Mouse (Mus musculus): ENCODE results near the gene Tff3.

Gene Tff3

DNA sequence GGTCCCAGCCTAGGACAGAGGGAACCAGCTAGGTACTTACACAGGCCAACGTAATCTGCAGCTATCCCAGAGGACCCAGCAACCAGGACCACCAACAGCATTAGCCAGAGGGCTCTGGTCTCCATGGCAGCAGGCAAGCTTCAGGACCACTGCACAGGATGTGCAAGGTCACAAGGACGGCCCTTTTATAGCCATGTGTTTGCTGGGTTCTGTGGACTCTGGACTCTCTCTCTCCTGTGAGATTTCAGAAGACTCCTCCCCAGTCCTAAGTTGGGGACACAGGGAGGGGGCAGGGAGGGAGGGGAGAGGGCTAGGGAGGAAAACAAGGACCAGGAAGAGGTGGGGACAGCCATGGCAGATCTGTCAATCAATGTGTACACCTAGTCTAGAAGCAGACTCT, at the start of gene Tff3:
TSS of gene Tff3 (minus strand) at position 195 of the 400 bp plus-strand sequence.
- no peak for DNase-seq

DNA sequence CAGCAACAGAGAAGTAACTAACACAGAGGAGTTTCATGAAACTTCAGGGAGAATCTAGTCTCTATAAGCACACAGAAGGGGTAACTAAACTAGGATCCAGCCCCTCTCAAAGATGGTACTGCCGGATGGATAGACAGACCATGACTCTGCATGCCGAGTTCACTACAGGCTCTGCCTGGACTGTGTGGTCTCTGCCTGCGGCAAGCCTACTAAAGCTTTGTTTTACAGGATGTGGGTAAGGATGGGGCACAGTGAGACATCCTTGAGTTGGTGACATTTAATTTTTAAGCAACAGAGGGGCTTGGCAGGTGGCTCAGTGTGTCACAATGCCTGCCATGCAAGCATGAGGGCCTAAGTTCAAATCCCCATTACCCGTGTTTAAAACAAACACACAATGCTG, 46.9 kb upstream of the Tff3 start:
- DNase-seq: no peak

DNA sequence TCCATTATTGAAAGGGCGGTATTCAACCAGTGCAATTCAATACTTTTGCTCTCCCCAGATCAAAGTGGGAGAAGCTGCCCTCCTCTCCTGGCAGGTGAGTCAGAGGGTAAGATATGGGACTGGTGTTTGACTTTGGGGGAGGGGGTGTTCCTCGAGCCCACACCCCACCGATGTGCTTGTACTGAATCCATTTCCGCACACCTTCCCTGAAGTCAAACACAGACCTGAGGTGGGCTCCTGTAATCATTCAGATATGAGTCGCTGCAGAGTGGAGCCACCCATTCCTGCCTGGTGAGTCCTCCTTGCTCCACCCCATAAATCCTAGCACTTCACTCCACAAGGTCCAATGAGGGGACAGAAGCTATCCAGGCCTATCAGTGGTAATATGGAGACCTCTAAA, 40.4 kb upstream of the Tff3 start:
- no peak for DNase-seq

DNA sequence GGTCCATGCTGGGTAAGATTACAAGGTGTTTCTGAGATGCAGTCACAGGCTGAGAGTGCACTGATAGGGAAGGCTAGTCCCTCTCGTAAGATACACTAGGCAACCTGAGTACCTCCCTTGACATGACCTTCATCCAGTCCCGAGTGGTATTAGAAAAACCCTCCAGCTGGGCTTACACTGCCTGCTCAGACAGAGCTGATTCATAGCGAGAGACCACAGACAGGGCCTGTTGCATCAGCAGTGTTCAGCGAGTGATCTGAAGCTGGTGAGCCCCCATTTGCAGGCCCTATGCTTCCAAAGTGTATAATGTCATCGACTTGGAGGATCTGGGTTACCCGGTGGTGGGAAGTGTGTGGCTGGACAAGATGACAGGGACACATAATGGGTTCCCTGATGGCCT, 35.7 kb upstream of the Tff3 start, which contains the start of gene Tff1:
TSS of gene Tff1 (minus strand) at position 151 of the 400 bp plus-strand sequence.
- DNase-seq: no peak

DNA sequence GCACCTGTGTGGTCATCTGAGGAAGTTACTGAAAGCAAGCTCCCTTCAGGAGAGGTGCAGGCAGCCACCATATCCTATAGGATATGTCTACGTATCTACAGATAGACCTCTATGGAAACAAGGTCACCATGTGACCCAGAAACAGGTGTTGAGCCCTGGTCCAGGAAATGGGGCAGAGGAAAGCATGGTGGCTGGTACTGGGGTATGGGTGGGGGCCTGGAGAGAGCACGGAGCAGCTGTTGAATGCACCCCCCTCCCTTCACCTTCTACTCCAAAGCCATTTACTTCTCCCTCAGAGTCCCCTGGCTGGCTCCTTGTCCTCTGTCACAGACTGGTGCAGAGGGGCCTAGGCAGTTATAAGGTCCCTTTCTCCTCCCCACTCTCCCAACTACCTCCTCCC, 34.4 kb upstream of the Tff3 start:
- no peak for DNase-seq

DNA sequence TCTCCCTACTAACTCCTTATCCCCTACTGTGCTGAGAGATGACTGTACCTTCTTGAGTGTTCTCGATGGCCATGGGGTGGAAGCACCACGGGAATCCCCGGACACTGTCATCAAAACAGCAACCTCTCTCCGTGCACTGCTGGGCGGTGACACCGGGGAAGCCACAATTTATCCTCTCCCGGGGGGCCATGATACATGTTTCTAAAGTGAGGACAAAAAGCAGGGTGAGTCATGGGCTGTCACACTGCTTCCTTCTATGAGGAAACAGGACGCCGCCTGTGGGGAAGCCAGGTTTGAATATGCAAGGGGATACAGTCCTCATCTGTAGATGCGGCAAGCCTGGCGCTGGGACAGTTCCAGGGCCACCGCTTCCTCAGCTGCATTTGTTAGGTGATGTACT, 33.2 kb upstream of the Tff3 start:
- no peak for DNase-seq

DNA sequence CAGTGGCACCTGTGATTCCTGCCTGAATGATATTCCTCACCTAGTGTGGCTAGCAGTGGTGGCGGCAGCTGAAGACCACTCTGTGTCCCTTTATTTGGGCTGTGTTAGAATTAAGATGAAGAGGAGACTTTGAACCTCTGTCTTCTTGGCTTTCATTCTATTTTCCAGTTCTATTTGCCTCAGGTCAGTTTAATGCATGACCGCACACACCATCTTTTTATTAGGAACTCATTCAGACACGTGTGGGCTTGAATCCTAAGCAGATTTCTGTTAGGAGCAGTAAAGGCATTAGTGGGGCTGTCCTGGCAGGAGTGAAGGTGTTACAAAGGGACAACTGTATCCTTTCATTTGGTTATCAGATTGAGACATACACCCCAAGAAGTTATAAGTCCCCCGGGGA, 30.8 kb upstream of the Tff3 start:
- no peak for DNase-seq

DNA sequence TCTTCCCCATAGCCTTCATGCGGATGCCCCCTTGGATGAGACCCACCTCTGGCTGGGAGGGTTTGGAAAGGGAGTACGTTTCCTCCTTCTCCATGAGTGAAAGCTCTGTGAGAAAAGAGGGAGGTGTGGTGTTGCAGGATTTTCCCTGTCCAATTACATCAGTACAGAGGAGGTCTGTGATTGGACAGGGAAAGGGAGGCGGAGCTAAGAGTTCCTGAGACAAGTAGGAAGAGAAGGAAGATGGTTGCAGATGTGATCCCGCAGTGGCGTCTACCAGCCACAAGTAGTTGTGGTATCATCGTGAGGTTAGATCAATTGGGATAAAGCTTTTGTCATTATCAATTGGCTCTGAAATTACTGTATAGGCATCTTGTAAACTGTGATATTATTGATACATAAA, 28.5 kb upstream of the Tff3 start:
- no peak for DNase-seq

DNA sequence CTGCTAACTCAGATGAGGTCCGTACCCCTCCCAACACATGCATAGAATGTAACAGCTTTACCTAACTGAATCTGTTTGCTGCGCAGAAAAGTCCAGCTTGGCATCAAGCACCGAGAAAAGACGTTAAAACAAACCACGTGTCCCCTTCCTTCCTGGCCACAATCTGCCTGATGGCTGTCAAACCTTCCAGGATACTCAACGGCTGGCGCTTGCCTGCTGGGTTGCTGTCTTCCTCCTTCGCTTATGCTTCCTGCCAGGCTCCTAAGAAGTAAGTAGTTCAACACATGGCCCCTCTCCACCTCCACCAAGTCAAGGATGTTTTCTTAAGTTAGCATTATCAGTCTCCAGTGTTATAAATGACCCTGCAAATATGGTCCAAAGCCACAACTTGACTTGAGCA, 24.3 kb upstream of the Tff3 start:
- DNase-seq: no peak

DNA sequence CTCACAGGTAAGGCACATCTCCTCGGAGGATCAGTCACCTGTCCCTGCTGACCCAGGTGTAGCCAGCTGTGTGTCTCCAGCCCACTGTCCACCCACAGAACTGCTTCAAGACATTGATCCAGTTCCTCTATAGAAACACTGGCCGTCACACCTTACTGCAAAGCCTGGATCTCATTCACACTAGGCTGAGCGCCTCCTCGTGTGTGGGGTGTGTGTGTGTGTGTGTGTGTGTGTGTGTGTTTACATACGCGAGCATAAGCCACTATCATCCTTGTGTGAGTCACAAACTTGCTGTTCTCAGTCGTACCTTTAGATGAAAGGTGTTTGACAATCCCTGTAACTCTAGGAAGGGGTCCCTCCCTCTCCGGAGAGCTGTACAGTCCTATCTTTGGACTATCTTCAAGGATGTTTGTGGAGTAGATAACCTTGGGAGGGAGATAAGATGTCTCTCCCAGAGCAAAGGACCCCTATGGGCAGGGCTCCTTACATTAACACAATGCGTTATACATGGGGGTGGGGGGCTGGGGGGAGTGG, 23.6 kb upstream of the Tff3 start:
- no peak for DNase-seq

DNA sequence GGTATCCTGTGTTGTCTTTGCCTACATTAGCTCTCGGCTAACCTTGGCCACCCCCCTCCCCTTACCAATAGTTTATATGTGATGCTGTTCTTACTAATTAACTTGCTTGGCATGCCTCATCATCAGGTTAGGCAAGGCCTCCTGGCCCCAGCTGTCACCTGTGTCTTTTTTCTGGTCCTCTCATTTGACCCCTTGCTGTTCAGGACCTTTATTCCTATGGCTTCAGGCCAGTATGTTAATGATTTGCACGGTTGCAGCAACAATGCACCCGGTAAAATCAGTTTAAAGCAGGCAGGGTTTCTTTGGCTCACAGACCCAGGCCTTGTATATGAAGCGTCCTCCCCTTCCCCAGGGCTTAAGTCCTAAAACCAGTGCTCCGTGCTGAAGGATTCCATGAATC, 23.1 kb upstream of the Tff3 start:
- DNase-seq: no peak

DNA sequence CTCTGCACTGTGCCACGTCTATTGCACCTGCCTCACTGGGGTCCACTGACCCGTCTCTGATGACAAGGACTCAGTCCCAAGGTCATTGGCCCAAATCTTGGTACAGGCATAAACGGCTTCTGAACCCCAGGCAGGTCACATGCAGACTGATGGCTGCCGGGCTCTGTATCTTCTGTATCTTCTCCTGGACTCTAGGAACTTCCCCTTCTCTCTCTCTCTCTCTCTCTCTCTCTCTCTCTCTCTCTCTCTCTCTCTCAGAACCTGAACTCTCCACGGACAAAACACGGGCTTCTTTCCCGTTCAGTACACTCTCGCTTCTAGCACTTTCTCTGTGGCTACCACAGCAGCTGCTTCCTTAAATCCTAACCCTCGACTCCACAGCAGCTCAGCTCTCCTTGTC, 16.6 kb upstream of the Tff3 start:
- no peak for DNase-seq

DNA sequence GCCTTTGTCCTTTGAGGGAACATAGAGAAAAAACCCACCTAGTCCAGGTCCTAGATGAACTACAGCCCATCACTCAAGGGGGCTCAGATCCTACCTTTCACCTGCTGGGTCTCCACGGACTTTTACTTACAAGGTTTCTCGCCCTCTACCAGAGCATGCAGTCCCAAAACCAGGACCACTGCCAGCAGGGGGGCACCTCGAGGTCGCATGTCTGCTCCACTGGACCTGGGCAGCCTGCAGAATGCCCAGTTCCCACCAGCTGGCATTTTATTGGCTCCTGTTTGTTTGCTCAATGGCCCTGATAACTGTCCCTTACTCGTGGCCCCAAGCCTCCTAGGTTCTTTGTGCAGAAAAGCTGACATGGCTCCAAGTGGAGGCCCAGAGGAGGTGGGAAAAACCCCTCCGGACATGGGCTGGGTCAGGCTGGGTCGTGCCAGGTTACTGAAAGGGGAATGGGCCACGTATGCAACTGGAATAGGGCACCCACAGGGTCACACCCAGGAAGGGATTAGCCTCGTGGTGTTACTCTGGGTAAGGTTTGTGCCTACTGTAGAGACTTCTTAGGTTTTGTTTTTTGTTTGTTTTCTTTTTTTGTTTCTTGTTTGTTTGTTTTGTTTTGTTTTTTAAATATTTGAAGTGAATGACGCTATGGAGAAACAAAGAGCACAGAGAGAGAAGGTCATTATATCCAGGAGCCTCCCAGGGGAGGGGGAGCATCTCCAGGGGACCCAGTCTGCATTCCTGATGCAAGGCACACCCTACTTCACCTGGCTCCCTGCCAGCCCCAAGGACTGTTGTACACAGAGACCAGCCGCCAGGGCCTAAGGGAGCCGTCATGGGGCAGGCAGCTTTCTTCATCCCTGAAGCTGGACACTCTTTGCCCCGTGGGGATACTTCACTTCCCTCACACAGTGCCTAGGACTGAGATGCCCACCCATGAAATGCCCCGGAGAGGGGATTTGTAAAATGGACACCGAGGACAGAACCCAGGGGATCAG, 14.9 kb upstream of the Tff3 start, which contains the start of gene Tff2:
TSS of gene Tff2 (minus strand) at position 243 of the 998 bp plus-strand sequence.
- no peak for DNase-seq

DNA sequence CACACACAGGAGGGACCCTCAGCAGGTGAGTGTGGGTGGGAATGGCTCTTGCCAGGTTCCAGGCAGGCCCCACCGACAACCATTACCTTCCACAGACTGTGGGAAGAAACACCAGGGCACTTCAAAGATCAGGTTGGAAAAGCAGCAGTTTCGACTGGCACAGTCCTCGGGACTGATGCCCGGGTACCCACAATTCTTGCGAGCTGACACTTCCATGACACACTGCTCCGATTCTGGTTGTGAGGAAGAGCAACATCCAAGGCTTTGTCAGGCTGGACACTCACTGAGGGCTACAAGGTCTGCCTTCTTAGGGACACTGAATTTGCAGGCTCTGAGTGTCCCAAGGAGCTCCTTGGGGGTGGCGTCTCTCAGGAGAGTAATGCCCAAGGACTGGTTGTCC, 12.7 kb upstream of the Tff3 start:
- DNase-seq: no peak

DNA sequence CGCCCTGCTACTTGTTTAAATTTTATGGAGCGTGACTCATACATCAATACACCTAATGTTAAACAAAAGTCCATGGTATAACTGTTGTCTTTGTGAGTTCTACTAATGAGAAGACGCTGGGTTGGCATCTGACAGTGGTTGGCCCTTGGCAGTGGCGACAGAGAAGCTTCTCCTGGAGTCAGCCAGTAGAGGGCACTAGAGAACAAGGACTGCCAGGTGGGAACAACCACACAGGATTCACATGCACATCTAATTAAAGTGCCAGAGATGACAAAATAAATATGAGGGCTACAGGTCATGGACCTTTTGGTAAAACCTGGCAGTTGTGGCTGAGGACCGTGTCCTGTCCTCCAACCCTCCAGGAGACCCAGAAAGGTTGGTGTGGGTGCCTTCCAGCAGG, 9.0 kb upstream of the Tff3 start:
- DNase-seq: peak; percentile 88

DNA sequence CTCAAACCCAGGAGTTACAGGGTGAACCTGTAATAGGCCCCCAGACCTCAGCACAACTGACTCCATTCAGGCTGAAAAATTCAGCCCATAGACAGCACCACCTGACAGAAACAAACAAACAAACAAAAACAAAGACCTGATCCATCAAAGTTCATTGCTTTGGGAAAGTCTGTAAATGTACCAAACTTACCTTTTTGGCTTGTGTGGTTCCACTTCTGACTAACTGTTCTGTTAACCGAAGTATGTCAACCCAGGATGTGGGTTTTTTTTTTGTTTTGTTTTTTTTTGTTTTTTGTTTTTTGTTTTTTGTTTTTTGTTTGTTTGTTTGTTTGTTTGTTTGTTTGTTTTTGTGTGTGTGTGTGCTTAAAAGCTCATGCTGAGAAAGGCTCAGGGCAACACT, 7.4 kb upstream of the Tff3 start:
- DNase-seq: no peak

DNA sequence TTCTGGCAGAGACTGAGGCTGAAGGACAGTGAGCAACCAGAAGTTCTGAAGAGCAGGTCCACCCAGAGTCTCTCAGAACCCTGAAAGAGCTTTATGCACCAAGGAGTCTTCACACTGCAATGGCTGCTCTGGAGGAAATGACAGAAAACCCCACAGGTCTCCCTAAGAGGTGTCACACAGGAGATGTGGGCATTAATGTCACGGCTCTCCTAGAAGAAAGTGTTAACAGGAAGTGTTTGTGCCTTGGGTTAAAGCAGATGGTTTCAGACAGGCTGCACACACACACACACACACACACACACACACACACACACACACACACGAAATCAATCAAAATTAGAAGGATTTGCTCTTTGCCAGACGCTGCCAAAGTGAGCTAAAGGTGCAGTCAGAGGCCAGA, 6.8 kb upstream of the Tff3 start:
- DNase-seq: peak; percentile 13

DNA sequence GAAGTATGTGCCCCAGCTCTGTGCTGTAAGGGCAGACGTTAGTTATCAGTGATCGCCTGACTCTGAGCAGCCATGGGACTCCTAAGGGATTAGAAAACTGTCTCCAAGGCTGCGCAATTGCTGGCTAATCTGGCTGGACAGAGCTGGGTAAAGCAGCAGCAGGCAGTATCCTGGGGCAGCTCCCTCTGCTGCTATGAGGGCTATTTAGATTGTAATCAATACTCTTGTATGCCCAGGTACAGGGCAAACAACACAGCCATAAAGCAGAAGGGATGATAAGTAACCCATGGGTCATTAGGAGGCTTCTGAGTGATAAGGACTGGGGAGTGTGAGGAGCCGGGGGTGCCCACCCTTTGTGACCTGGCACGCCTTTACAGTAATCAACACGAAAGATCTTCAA, 5.5 kb upstream of the Tff3 start:
- DNase-seq: no peak

DNA sequence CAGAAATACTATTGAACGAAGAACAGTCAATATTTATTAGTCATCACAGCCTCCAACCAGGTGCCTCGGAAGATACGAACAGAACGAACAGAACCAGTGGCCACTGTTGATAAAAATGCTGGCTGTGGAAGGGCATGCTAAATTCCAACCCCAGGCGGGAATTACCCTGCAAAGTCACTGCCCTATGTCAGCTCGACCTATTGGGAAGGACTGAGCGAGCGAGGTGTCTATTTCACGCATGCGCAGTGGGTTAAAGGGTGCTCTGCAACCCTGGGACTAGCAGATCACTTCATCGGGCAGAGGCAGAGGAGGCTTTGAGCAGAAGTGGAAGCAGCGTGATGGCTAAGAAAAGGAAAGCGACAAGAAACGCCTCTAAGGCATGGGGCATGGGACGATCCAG, 4.3 kb upstream of the Tff3 start:
- peak; percentile 12 for DNase-seq

DNA sequence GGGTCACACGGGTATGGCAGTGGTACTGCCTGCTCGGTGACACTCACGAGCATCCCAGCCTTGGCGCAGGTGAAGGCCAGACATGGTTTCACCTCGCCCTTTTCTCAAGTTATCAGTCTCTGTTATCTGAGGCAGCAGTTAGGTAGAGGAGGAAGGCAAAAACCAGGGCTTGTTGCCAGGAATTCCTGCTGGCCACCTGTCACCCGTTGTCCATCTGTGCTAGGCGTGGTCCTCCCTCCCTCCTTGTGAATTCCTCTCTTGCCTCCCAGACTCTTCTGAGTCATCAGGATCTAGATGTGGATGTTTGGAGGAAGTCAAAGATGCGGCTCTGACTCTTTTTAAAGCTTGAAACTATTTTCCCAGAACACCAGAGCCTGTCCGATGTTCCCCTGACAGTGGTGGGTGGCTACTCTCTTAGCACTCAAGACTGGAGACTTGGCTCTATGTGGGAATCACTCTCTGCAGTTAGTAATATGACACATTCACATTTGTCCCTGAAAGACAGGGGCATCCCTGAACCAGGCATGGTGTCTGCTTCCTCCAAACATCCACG, 1.9 kb upstream of the Tff3 start:
- DNase-seq: peak; percentile 97

DNA sequence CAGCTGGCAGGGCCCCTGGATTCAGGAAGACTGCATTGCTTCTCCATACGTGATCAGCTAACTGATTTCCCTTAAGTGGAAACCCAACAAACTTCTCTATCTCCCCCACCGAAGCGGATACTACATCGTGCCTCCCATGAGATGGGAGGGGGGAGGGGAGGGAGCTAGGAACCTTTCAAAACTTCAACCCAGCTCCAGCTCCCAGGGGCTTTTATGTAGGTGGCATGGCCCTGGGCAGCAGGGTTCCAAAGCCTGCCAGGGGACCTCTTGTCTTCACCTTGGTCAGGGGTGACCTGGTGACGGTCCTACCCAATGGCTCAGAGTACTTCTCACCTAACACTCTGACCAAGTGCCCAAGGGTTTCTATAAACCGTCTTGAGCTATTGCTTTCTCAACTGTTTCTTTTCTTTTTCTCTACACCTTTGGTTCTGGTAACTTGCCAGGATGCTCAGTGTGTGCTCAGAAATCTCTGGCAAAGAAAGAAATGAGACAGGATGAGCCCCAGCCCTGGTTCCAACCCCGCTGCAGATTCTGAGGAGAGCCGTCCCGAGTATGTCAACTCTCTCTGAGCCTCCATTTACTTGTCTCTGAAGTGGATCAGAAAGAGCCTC, 633 bp downstream of the Tff3 start:
- peak; percentile 73 for DNase-seq

DNA sequence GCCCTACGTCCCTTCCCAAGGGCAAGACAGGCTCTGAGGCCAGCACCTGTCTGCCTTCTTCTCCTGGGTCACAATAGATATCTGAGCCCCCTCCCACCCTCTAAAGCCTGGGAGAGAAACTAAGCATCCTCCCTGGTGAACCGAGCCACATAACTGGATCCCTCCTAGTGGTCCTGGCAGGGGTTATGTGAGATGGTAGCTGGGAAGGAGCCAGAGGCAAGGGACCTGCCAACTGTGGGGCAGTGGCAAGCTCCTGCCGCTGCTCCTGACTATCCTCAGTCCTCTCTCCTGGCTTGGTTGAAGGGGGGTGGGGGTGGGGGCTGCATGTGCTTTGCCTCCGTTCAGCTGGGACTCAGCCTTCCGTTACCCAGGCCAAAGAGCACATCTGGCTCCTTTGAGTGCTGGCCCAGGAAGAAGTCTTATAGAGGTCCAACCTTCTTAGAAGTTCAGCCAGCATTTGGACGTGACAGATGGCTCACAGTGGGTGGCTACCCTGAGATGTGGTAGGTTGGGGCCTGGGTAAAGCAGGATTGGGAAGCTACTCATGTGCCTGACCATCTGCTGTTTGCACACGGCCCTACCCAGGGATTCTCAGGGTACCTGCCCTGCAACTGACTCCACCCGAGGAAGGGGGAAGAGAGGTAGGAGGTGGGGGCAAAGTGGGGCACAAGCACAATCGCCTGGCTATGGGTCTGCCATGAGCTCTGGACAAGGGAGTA, 3.7 kb downstream of the Tff3 start:
- peak; percentile 99 for DNase-seq

DNA sequence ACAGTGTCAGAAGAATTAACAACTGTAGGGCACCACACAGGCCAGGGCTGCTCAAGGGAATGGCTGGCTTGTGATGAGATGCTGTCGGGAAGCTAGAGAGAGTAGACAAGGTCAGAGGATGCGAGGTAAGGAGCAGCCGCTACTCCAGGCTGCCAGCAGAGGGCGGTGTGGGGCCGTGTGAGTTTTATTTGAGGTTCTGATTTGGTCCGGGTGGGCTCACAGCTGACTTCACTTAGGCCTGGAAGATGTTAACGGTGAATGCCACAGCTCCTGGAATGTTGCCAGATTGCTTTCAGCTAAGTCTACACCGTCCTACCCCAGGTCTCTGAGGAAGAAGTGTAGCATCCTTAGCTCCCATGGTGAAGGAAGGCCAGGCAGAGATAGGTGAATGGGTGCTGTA, 7.5 kb downstream of the Tff3 start:
- DNase-seq: peak; percentile 80
